Mouse (Mus musculus): Measurements from ENCODE around the gene Pou2f2.

GRCm38 (mm10) chr7:25220457-25221101 lies 41.1 kb upstream of the Pou2f2 start, which contains the start of gene Dedd2:
- TF ChIP-seq POLR2A (IDR thresholded peaks at IDR 0.05; ENCODE audit: borderline replicate concordance, control insufficient read depth, low read depth, low read length) (no peak), CTCF (IDR thresholded peaks at IDR 0.05; ENCODE audit: control insufficient read depth, insufficient read depth, low read length) (no peak)
